Mouse (Mus musculus) cerebellum, postnatal 4 days (tissue): Measurements from ENCODE around the gene Atoh8.
A peak's percentile ranks its signal among the peaks of the same experiment; 100 is the strongest.

Experiments
- DNase-seq, 2 experiments: peaks; one replicate each; pipeline ENCODE4 v3.0.0; 2022; ENCODE audit warnings: low spot score in 2 of 2, mixed read lengths in 1 of 2

The Atoh8 gene

GRCm38 (mm10) chr6:72235098-72235806 lies at the start of gene Atoh8:
Gene Atoh8 (minus strand): TSS chr6:72235577.
- DNase-seq: no peak

- peak in 1 of 2 experiments; percentile 37 for DNase-seq
Measured at GRCm38 (mm10) chr6:72283914-72284313, 48.5 kb upstream of the Atoh8 start.

- no peak for DNase-seq
Measured at GRCm38 (mm10) chr6:72280410-72280998, 45.1 kb upstream of the Atoh8 start.

GRCm38 (mm10) chr6:72279505-72279904 lies 44.1 kb upstream of the Atoh8 start:
- no peak for DNase-seq

GRCm38 (mm10) chr6:72278835-72279234 lies 43.5 kb upstream of the Atoh8 start:
- no peak for DNase-seq

GRCm38 (mm10) chr6:72277508-72278166 lies 42.3 kb upstream of the Atoh8 start:
- no peak for DNase-seq

GRCm38 (mm10) chr6:72276972-72277441 lies 41.6 kb upstream of the Atoh8 start:
- no peak for DNase-seq

GRCm38 (mm10) chr6:72276141-72276540 lies 40.8 kb upstream of the Atoh8 start:
- DNase-seq: no peak

GRCm38 (mm10) chr6:72275527-72275926 lies 40.1 kb upstream of the Atoh8 start:
- DNase-seq: no peak

GRCm38 (mm10) chr6:72273153-72273552 lies 37.8 kb upstream of the Atoh8 start:
- DNase-seq: no peak

GRCm38 (mm10) chr6:72272161-72272696 lies 36.9 kb upstream of the Atoh8 start:
- DNase-seq: no peak

GRCm38 (mm10) chr6:72270952-72271519 lies 35.7 kb upstream of the Atoh8 start:
- DNase-seq: no peak

GRCm38 (mm10) chr6:72270258-72270657 lies 34.9 kb upstream of the Atoh8 start:
- no peak for DNase-seq

GRCm38 (mm10) chr6:72268149-72268847 lies 32.9 kb upstream of the Atoh8 start:
- DNase-seq: peak in 1 of 2 experiments; percentile 54

GRCm38 (mm10) chr6:72265664-72266063 lies 30.3 kb upstream of the Atoh8 start:
- no peak for DNase-seq

- no peak for DNase-seq
Measured at GRCm38 (mm10) chr6:72263679-72264265, 28.4 kb upstream of the Atoh8 start.

- no peak for DNase-seq
Measured at GRCm38 (mm10) chr6:72261683-72262320, 26.4 kb upstream of the Atoh8 start.

GRCm38 (mm10) chr6:72260981-72261682 lies 25.8 kb upstream of the Atoh8 start:
- peak; percentile 93 to 97 for DNase-seq

GRCm38 (mm10) chr6:72259474-72259873 lies 24.1 kb upstream of the Atoh8 start:
- DNase-seq: no peak

GRCm38 (mm10) chr6:72255294-72255693 lies 19.9 kb upstream of the Atoh8 start:
- no peak for DNase-seq
